ENCODE assay signal across 24 mouse cellular contexts in the genomic region with DNA sequence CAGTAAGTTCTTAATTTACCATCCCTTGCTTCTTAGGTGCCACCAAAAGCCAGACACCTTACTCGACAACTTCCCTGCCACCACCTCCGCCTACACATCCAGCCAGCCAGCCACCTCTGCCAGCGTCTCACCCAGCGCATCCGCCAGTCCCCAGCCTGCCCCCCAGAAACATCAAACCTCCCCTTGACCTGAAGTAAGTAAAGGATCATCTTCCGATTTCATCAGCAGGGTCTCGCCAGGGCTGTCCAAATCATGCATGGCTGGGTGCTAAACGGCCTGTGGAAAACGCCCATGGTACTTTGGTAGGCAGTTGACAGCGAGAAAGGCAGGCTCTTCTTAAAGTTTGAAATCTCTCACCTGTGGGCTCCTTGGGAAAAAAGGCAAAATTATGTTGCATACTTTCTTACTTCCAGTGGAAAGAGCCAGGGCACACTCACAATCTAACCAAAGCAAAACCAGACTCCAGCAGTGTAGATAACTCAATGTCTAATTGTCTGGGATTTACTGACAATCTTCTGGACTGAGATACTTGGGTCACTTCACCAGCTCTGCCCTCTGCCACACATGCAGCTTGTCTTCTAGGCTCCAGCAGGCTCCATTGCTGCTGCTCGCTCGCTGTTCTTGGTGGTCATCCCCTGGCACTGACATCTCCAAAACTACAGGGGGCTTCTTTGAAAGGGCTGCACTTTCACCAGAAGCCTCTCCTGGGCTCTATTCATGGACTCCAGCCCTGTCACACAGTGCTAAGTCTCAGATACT.
DNase-seq lines count a peak whose midpoint lies in the region; ATAC-seq lines count a peak whose summit lies in the region.
"Had no signal": no experiment of that assay in that cellular context is flagged by ENCODE, and none has a peak within 500 bp of the region (broad histone marks: within the 10 kb centered on the region; RNA-seq: fewer than 3 reads in every experiment).

No protein-coding gene starts in this region.

- H3K4me2 ChIP-seq in kidney, embryonic 16.5 days (replicated peaks; ENCODE audit: low read depth, low read length), result peak overlapping the region; percentile 12; the same call in 1 of the 2 replicates
- H3K4me2 ChIP-seq in midbrain, embryonic 11.5 days, result no peak overlapping the region
- H3K4me2 ChIP-seq in midbrain, embryonic 14.5 days (ENCODE audit: low read length), result no peak overlapping the region
- H3K4me2 ChIP-seq: forebrain, embryonic 13.5 days; heart, embryonic 11.5 days; hindbrain, embryonic 13.5 days had no signal

- no peaks in the 10 kb centered on the region for H3K9me3 ChIP-seq in kidney, embryonic 16.5 days (ENCODE audit: low read length)
- no peaks in the 10 kb centered on the region for H3K9me3 ChIP-seq in midbrain, embryonic 11.5 days (ENCODE audit: control insufficient read depth, low read length)
- no peaks in the 10 kb centered on the region for H3K9me3 ChIP-seq in midbrain, embryonic 14.5 days (ENCODE audit: control insufficient read depth, low read length)
- H3K9me3 ChIP-seq: forebrain, embryonic 10.5 days; forebrain, embryonic 13.5 days; G1E; hindbrain, embryonic 10.5 days; hindbrain, embryonic 13.5 days had no signal

- H3K36me3 ChIP-seq in kidney, embryonic 16.5 days (ENCODE audit: insufficient read depth, low read length), result no peaks in the 10 kb centered on the region
- H3K36me3 ChIP-seq in midbrain, embryonic 11.5 days (ENCODE audit: control insufficient read depth, insufficient read depth, low read length), result no peaks in the 10 kb centered on the region
- no peaks in the 10 kb centered on the region for H3K36me3 ChIP-seq in midbrain, embryonic 14.5 days (ENCODE audit: control insufficient read depth, insufficient read depth, low read length)
- H3K36me3 ChIP-seq: forebrain, embryonic 10.5 days; hindbrain, embryonic 10.5 days; hindbrain, embryonic 13.5 days had no signal

- peak overlapping the region; percentile 43 for H3K27ac ChIP-seq in kidney, embryonic 16.5 days (ENCODE audit: low read length)
- no peak overlapping the region for H3K27ac ChIP-seq in midbrain, embryonic 11.5 days (ENCODE audit: low read depth, low read length)
- H3K27ac ChIP-seq in midbrain, embryonic 14.5 days (replicated peaks; ENCODE audit: low read depth, low read length), result no peak overlapping the region
- H3K27ac ChIP-seq: forebrain, embryonic 10.5 days; forebrain, embryonic 13.5 days; hindbrain, embryonic 10.5 days; hindbrain, embryonic 13.5 days had no signal

- no peaks in the 10 kb centered on the region for H3K27me3 ChIP-seq in kidney, embryonic 16.5 days (ENCODE audit: insufficient read depth, low read length)
- no peaks in the 10 kb centered on the region for H3K27me3 ChIP-seq in midbrain, embryonic 11.5 days (ENCODE audit: control insufficient read depth, insufficient read depth, low read length)
- H3K27me3 ChIP-seq in midbrain, embryonic 14.5 days (ENCODE audit: control insufficient read depth, insufficient read depth, low read length), result no peaks in the 10 kb centered on the region
- H3K27me3 ChIP-seq: CH12.LX; forebrain, embryonic 13.5 days; hindbrain, embryonic 13.5 days; Patski had no signal

- no peak overlapping the region for H3K4me3 ChIP-seq in kidney, embryonic 16.5 days (ENCODE audit: low read length)
- no peak overlapping the region for H3K4me3 ChIP-seq in midbrain, embryonic 11.5 days (ENCODE audit: low read depth, low read length)
- H3K4me3 ChIP-seq in midbrain, embryonic 14.5 days (replicated peaks; ENCODE audit: low read depth, low read length), result no peak overlapping the region
- H3K4me3 ChIP-seq: forebrain, embryonic 10.5 days; forebrain, embryonic 13.5 days; hindbrain, embryonic 10.5 days; hindbrain, embryonic 13.5 days had no signal

- peak; percentile 88 for DNase-seq in heart, adult 11 months
- no peak for DNase-seq in heart, postnatal 36 days
- no peak for DNase-seq in kidney, adult 18-20 months
- peak; percentile 28 for DNase-seq in midbrain, embryonic 11.5 days (ENCODE audit: low spot score, missing footprints)
- no peak for DNase-seq in midbrain, embryonic 14.5 days
- DNase-seq: adrenal gland, postnatal 10 days; adrenal gland, postnatal 36 days; B cell, adult 2 months; cerebellum, adult 18-20 months; cerebellum, adult 9-10 months; cerebellum, postnatal 14 days; gastrocnemius, postnatal 10 days; gastrocnemius, postnatal 36 days had no signal

- peaks cover 12% of the 10 kb centered on the region for H3K4me1 ChIP-seq in kidney, embryonic 16.5 days (ENCODE audit: insufficient read depth, low read length)
- H3K4me1 ChIP-seq in midbrain, embryonic 11.5 days (ENCODE audit: control insufficient read depth, insufficient read depth, low read length), result peaks cover 2% of the 10 kb centered on the region; the same call in 1 of the 2 replicates
- 0 out of 2 replicates have a peak, but pooled peaks cover 5% of the 10 kb centered on the region for H3K4me1 ChIP-seq in midbrain, embryonic 14.5 days (ENCODE audit: control insufficient read depth, insufficient read depth, low read length)

- H3K9ac ChIP-seq in kidney, embryonic 16.5 days (replicated peaks; ENCODE audit: low read length), result no peak overlapping the region
- no peak overlapping the region for H3K9ac ChIP-seq in midbrain, embryonic 11.5 days (ENCODE audit: low read length)
- no peak overlapping the region for H3K9ac ChIP-seq in midbrain, embryonic 14.5 days (replicated peaks; ENCODE audit: low read length)
- H3K9ac ChIP-seq: forebrain, embryonic 13.5 days; hindbrain, embryonic 13.5 days had no signal

- ATAC-seq in kidney, embryonic 16.5 days (ENCODE audit: low FRiP score, low TSS enrichment), result peak; percentile 86
- ATAC-seq in midbrain, embryonic 11.5 days (ENCODE audit: low FRiP score), result no peak
- no peak for ATAC-seq in midbrain, embryonic 14.5 days (ENCODE audit: low FRiP score, low TSS enrichment)
- ATAC-seq: forebrain, embryonic 13.5 days; forebrain, embryonic 16.5 days; hindbrain, embryonic 16.5 days; Patski had no signal

- WGBS in kidney, embryonic 16.5 days, result 49% methylated on average over 12 of the region's 12 CpGs
- WGBS in midbrain, embryonic 11.5 days, result 92% methylated on average over 12 of the region's 12 CpGs
- 88% methylated on average over 12 of the region's 12 CpGs for WGBS in midbrain, embryonic 14.5 days

- intact Hi-C loops in heart, postnatal 36 days (cut with DNase I), result loop anchor here (5.0 to 10.0 kb wide), 4 partner anchors 115 to 1385 kb away; no protein-coding TSS in a partner anchor

Comparison
In these comparisons a context has a peak if more than half of its experiments do, and no peak if none do; other contexts are left out.
1. DNase-seq: peak in heart, adult 11 months (single experiment) and midbrain, embryonic 11.5 days (single experiment); none in heart, postnatal 36 days (0 of 2), kidney, adult 18-20 months (single experiment) and midbrain, embryonic 14.5 days (single experiment).